Mouse (Mus musculus): ENCODE data around the gene Ankzf1. TPM values are rescaled to one million over a fixed set of nuclear protein-coding genes. Genes with fewer than 3 reads are reported as not detected.
A peak's percentile ranks its signal among the peaks of the same experiment; 100 is the strongest.
"Not testable (repeated sequence)": the region's sequence is repeated elsewhere in the genome, so short reads cannot be mapped to it uniquely, and the experiment has no call there.

The Ankzf1 gene
- polyA plus RNA-seq, 1 experiment = 20.0 TPM

GRCm38 (mm10) chr1:75231664-75232152, 39.8 kb downstream of the Ankzf1 start, which contains the start of gene A630095N17Rik:
Gene A630095N17Rik, minus strand, starts transcription at chr1:75232102.
- Histone ChIP-seq H3K4me1 (ENCODE audit: control insufficient read depth, insufficient read depth, low read length) (no peaks in the 10 kb centered on the region), H3K4me3 (replicated peaks; ENCODE audit: extremely low read depth, low read depth, low read length) (no peak within 1 kb of the TSS)
- TF ChIP-seq POLR2A (IDR thresholded peaks at IDR 0.05; ENCODE audit: borderline replicate concordance, extremely low read depth, low read depth, low read length) (no peak), CTCF (IDR thresholded peaks at IDR 0.05; ENCODE audit: insufficient read depth, low read length) (no peak)
- no peak for DNase-seq
- 58% methylated on average over 5 of the region's 5 CpGs for WGBS

GRCm38 (mm10) chr1:75232489-75232888, 40.5 kb downstream of the Ankzf1 start:
- WGBS = 67% methylated on average over 4 of the region's 4 CpGs
- H3K4me3 ChIP-seq (replicated peaks; ENCODE audit: extremely low read depth, low read depth, low read length); H3K4me1 ChIP-seq (ENCODE audit: control insufficient read depth, insufficient read depth, low read length); DNase-seq: not testable (repeated sequence)

GRCm38 (mm10) chr1:75234606-75235005, 42.7 kb downstream of the Ankzf1 start:
- TF ChIP-seq POLR2A (IDR thresholded peaks at IDR 0.05; ENCODE audit: borderline replicate concordance, extremely low read depth, low read depth, low read length) = no peak
- TF ChIP-seq CTCF (IDR thresholded peaks at IDR 0.05; ENCODE audit: insufficient read depth, low read length) = peak; percentile 81
- Histone ChIP-seq H3K4me1 (ENCODE audit: control insufficient read depth, insufficient read depth, low read length) (peaks cover 3% of the 10 kb centered on the region; the same call in 1 of the 2 replicates), H3K4me3 (replicated peaks; ENCODE audit: extremely low read depth, low read depth, low read length) (no peak overlapping the region)
- peak; percentile 59 for DNase-seq
- WGBS = 2% methylated on average over 8 of the region's 8 CpGs

- DNase-seq = peak; percentile 88
- Histone ChIP-seq H3K4me3 (replicated peaks; ENCODE audit: extremely low read depth, low read depth, low read length) (peak within 1 kb of the TSS; percentile 76), H3K4me1 (ENCODE audit: control insufficient read depth, insufficient read depth, low read length) (peaks cover 3% of the 10 kb centered on the region; the same call in 1 of the 2 replicates)
- WGBS = under 1% methylated on average over 64 of the region's 64 CpGs
- TF ChIP-seq CTCF (IDR thresholded peaks at IDR 0.05; ENCODE audit: insufficient read depth, low read length) (no peak), POLR2A (IDR thresholded peaks at IDR 0.05; ENCODE audit: borderline replicate concordance, extremely low read depth, low read depth, low read length) (peak; percentile 86)
These were observed 44.4 kb downstream of the Ankzf1 start, which contains the start of gene Dnajb2 for GRCm38 (mm10) chr1:75236117-75237050. Gene Dnajb2, plus strand, starts transcription at chr1:75236406.

GRCm38 (mm10) chr1:75239591-75239990, 47.6 kb downstream of the Ankzf1 start:
- no peak overlapping the region for H3K4me3 ChIP-seq (replicated peaks; ENCODE audit: extremely low read depth, low read depth, low read length)
- H3K4me1 ChIP-seq (ENCODE audit: control insufficient read depth, insufficient read depth, low read length) = peaks cover 3% of the 10 kb centered on the region; the same call in 1 of the 2 replicates
- DNase-seq = no peak
- TF ChIP-seq POLR2A (IDR thresholded peaks at IDR 0.05; ENCODE audit: borderline replicate concordance, extremely low read depth, low read depth, low read length) = no peak
- TF ChIP-seq CTCF (IDR thresholded peaks at IDR 0.05; ENCODE audit: insufficient read depth, low read length) = no peak
- WGBS = 86% methylated on average over 10 of the region's 10 CpGs

- TF ChIP-seq CTCF (IDR thresholded peaks at IDR 0.05; ENCODE audit: insufficient read depth, low read length) (no peak), POLR2A (IDR thresholded peaks at IDR 0.05; ENCODE audit: borderline replicate concordance, extremely low read depth, low read depth, low read length) (no peak)
- DNase-seq = no peak
- Histone ChIP-seq H3K4me1 (ENCODE audit: control insufficient read depth, insufficient read depth, low read length) (peaks cover 5% of the 10 kb centered on the region; the same call in 1 of the 2 replicates), H3K4me3 (replicated peaks; ENCODE audit: extremely low read depth, low read depth, low read length) (no peak overlapping the region)
- 91% methylated on average over 14 of the region's 14 CpGs for WGBS
These were observed 51.5 kb downstream of the Ankzf1 start for GRCm38 (mm10) chr1:75243411-75243810.

- H3K4me1 ChIP-seq (ENCODE audit: control insufficient read depth, insufficient read depth, low read length) = peaks cover 7% of the 10 kb centered on the region; the same call in 1 of the 2 replicates
- TF ChIP-seq CTCF (IDR thresholded peaks at IDR 0.05; ENCODE audit: insufficient read depth, low read length) (no peak), POLR2A (IDR thresholded peaks at IDR 0.05; ENCODE audit: borderline replicate concordance, extremely low read depth, low read depth, low read length) (no peak)
- 93% methylated on average over 12 of the region's 12 CpGs for WGBS
- H3K4me3 ChIP-seq (replicated peaks; ENCODE audit: extremely low read depth, low read depth, low read length) = no peak overlapping the region
- DNase-seq = no peak
These were observed 52.4 kb downstream of the Ankzf1 start for GRCm38 (mm10) chr1:75244175-75244826.

GRCm38 (mm10) chr1:75244836-75245235, 52.9 kb downstream of the Ankzf1 start:
- no peak for DNase-seq
- TF ChIP-seq POLR2A (IDR thresholded peaks at IDR 0.05; ENCODE audit: borderline replicate concordance, extremely low read depth, low read depth, low read length) = no peak
- TF ChIP-seq CTCF (IDR thresholded peaks at IDR 0.05; ENCODE audit: insufficient read depth, low read length) = no peak
- H3K4me1 ChIP-seq (ENCODE audit: control insufficient read depth, insufficient read depth, low read length) = peaks cover 7% of the 10 kb centered on the region; the same call in 1 of the 2 replicates
- WGBS = 35% methylated on average over 4 of the region's 4 CpGs
- no peak overlapping the region for H3K4me3 ChIP-seq (replicated peaks; ENCODE audit: extremely low read depth, low read depth, low read length)

All from lung, adult 2 months (tissue).